ENCODE assay signal across 8 mouse cellular contexts in genomic region chr8:94036541-94036940, GRCm38 (mm10). TPM values are rescaled to one million over a fixed set of nuclear protein-coding genes. Genes with fewer than 3 reads are reported as not detected.
DNase-seq lines count a peak whose midpoint lies in the region; ATAC-seq lines count a peak whose summit lies in the region.
"Not testable (repeated sequence)": the region's sequence is repeated elsewhere in the genome, so short reads cannot be mapped to it uniquely, and the experiment has no call there.

No protein-coding gene starts in this region.

- WGBS in hindbrain, embryonic 13.5 days: under 1% methylated on average over 22 of the region's 32 CpGs

- not testable (repeated sequence) for H3K27me3 ChIP-seq in hindbrain, embryonic 13.5 days

- peak overlapping the region; percentile 92 for H3K4me2 ChIP-seq in hindbrain, embryonic 13.5 days

- not testable (repeated sequence) for H3K9me3 ChIP-seq in hindbrain, embryonic 13.5 days

- H3K36me3 ChIP-seq in hindbrain, embryonic 13.5 days: not testable (repeated sequence)

- peak overlapping the region; percentile 80 for H3K27ac ChIP-seq in hindbrain, embryonic 13.5 days

- H3K4me3 ChIP-seq in hindbrain, embryonic 13.5 days: peak overlapping the region; percentile 81

- peak; percentile 85 for DNase-seq in MN1 (ENCODE audit: low spot score)
- peak; percentile 79 for DNase-seq in cerebellum, adult 9-10 months
- DNase-seq in left cerebral cortex, adult 18-20 months (ENCODE audit: low spot score in 2 of 2): peak; percentile 37 to 65
- peak; percentile 63 for DNase-seq in lung, postnatal 36 days
- DNase-seq in retina, postnatal 1 day: peak; percentile 86
- DNase-seq in thymus, postnatal 36 days: peak; percentile 65 to 72

- peaks cover 39% of the 10 kb centered on the region for H3K4me1 ChIP-seq in hindbrain, embryonic 13.5 days (replicated peaks)

- peak; percentile 72 for ATAC-seq in frontal cortex, adult (ENCODE audit: low TSS enrichment)
- peak; percentile 91 for ATAC-seq in hindbrain, embryonic 13.5 days (ENCODE audit: low FRiP score)

- peak overlapping the region; percentile 80 for H3K9ac ChIP-seq in hindbrain, embryonic 13.5 days

RNA-seq across cellular contexts. Expression of gene Nudt21, which starts 0.3 kb away (rescaled TPM):
- 109 and 112 TPM in 2 replicates for polyA plus RNA-seq in hindbrain, embryonic 13.5 days (2015; fragmentation: Nextera tagmentation; extraction: Ambion mirVana)
- 10 to 100 TPM; 44.0 to 50.6 TPM for total RNA-seq in left cerebral cortex, adult 18-20 months (2021)

RNA-seq across cellular contexts. Expression of gene Ogfod1, which starts 0.5 kb away (rescaled TPM):
- 16.9 TPM in 2 replicates for polyA plus RNA-seq in hindbrain, embryonic 13.5 days (2015; fragmentation: Nextera tagmentation; extraction: Ambion mirVana)
- 100 to 1,000 TPM; 107 to 120 TPM for total RNA-seq in left cerebral cortex, adult 18-20 months (2021)

RNA-seq across cellular contexts. Expression of gene Amfr, which starts 23.9 kb away (rescaled TPM):
- 60.6 and 64.3 TPM in 2 replicates for polyA plus RNA-seq in hindbrain, embryonic 13.5 days (2015; fragmentation: Nextera tagmentation; extraction: Ambion mirVana)
- total RNA-seq in left cerebral cortex, adult 18-20 months (2021): 100 to 1,000 TPM; 117 to 130 TPM

Comparison
In these comparisons a context has a peak if more than half of its experiments do, and no peak if none do; other contexts are left out.
1. Peak in every context shown above with its lines: DNase-seq, ATAC-seq, H3K4me3 ChIP-seq and H3K27ac ChIP-seq.